Mouse (Mus musculus): ENCODE measurements around the gene Arl14. TPM values are rescaled to one million over a fixed set of nuclear protein-coding genes. Genes with fewer than 3 reads are reported as not detected.

The Arl14 gene
- not detected in 2 replicates for polyA plus RNA-seq (2021; fragmentation: Nextera tagmentation)
- long read RNA-seq, experiment 1, result 0 reads
- long read RNA-seq, experiment 2, result 0 reads

DNA sequence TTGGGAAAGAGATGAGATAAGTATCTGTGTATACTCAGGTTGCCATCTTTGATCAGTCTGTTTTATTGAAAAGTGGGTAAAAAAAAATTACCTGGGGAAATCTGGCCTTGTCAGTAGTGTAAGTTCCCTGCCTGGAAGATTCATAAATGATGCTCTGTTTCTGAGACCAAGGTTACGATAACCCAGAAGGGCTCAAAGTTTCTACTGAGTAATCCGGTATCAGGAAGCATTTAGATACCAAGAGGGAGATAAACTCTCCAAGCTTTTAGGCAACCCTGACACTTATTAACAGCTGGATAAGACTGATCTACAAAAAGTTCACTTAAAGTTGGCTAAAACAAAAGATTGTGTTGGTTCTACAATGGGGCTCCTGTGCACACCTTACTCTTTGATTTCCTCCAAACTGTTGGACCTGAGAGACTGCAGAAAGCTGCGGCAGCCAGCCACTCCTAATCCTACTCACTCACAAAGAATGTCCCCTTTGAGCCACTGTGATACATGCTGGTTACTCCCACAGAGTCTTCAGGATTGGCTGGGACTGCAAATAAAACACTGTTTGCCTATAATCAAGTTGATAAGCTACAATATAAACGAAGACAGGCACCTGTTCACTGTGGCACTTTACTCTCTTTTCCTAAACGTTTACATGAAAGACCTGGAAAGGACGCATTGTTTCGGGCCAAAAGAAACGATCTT, at the start of gene Arl14:
Gene Arl14 (plus strand): TSS at position 614 of the 696 bp plus-strand sequence.

Other genes with a start within 250 kb of the Arl14 start
- 4.1 and 6.4 TPM in 2 replicates for gene Ift80, start 217.8 kb upstream of the Arl14 start, polyA plus RNA-seq (2021; fragmentation: Nextera tagmentation)
- 5.8 and 7.2 TPM in 2 replicates for gene Smc4, start 217.7 kb upstream of the Arl14 start, polyA plus RNA-seq (2021; fragmentation: Nextera tagmentation)
- 8.6 and 10.2 TPM in 2 replicates for gene Trim59, start 177.7 kb upstream of the Arl14 start, polyA plus RNA-seq (2021; fragmentation: Nextera tagmentation)
- gene Kpna4, start 95.3 kb upstream of the Arl14 start, polyA plus RNA-seq (2021; fragmentation: Nextera tagmentation), result 8.0 and 10.4 TPM in 2 replicates
- gene Ppm1l, start 94.4 kb downstream of the Arl14 start, polyA plus RNA-seq (2021; fragmentation: Nextera tagmentation), result 15.4 and 18.2 TPM in 2 replicates